Mouse (Mus musculus) forebrain, embryonic 13.5 days (tissue): ENCODE data around the gene Nmnat1. TPM values are rescaled to one million over a fixed set of nuclear protein-coding genes. Genes with fewer than 3 reads are reported as not detected.

Source experiments
- ATAC-seq: fragments of 200-750 bp; cut with Nextera tagmentation; 2 replicates; pipeline ENCODE4 v1.8.0; 2017
- H3K27ac ChIP-seq: fragments of 300-500 bp; sonication (generic); 2 replicates; pipeline ENCODE4 v1.5.1; 2015; ENCODE audit warnings: inconsistent platforms, mild to moderate bottlenecking, moderate library complexity
- H3K27me3 ChIP-seq: fragments of 300-500 bp; sonication (generic); 2 replicates; pipeline ENCODE4 v1.6.1; 2015; ENCODE audit warnings: mild to moderate bottlenecking, inconsistent platforms
- H3K36me3 ChIP-seq: fragments of 300-500 bp; sonication (generic); 2 replicates; pipeline ENCODE4 v1.6.1; 2015; ENCODE audit warnings: mild to moderate bottlenecking, inconsistent platforms; ENCODE audit not compliant: poor library complexity, severe bottlenecking
- H3K4me1 ChIP-seq: fragments of 300-500 bp; sonication (generic); 2 replicates; pipeline ENCODE4 v1.6.1; 2015; ENCODE audit warnings: inconsistent platforms
- H3K4me2 ChIP-seq: fragments of 300-500 bp; sonication (generic); 2 replicates; pipeline ENCODE4 v1.6.1; 2015; ENCODE audit warnings: inconsistent platforms, mild to moderate bottlenecking, moderate library complexity
- H3K4me3 ChIP-seq: fragments of 300-500 bp; sonication (generic); 2 replicates; pipeline ENCODE4 v1.5.1; 2015; ENCODE audit warnings: mild to moderate bottlenecking, inconsistent platforms
- H3K9ac ChIP-seq: fragments of 300-500 bp; sonication (generic); 2 replicates; pipeline ENCODE4 v1.6.1; 2015; ENCODE audit warnings: mild to moderate bottlenecking, inconsistent platforms
- H3K9me3 ChIP-seq: fragments of 300-500 bp; sonication (generic); replicated peaks from 2 replicates; pipeline ENCODE4 v1.6.1; 2016; ENCODE audit warnings: inconsistent platforms
- WGBS: fragments of 180-500 bp; shearing (Covaris S2); methylation state at CpG from one replicate; pipeline ENCODE4 v1.1.7; 2015; 5-methylcytosine and 5-hydroxymethylcytosine counted together
- polyA plus RNA-seq: library from polyadenylated mRNA; unstranded; fragments of >200 nt; fragmentation: Nextera tagmentation; extraction: Ambion mirVana; gene quantifications from 2 replicates; pipeline ENCODE4 v1.2.1, GENCODE M21; 2015

Nmnat1 gene
- polyA plus RNA-seq, 1 experiment from 2014 or later: 15.7 TPM

GRCm38 (mm10) chr4:149429592-149429991 is 55.4 kb downstream of the Nmnat1 start:
- no peak overlapping the region for H3K4me3 ChIP-seq
- H3K4me1 ChIP-seq: peaks cover 8% of the 10 kb centered on the region
- no peak overlapping the region for H3K9ac ChIP-seq
- no peaks in the 10 kb centered on the region for H3K36me3 ChIP-seq
- no peaks in the 10 kb centered on the region for H3K27me3 ChIP-seq
- H3K27ac ChIP-seq: no peak overlapping the region
- 86% methylated on average over 5 of the region's 5 CpGs for WGBS
- no peak for ATAC-seq
- no peaks in the 10 kb centered on the region for H3K9me3 ChIP-seq
- no peak overlapping the region for H3K4me2 ChIP-seq

GRCm38 (mm10) chr4:149426325-149427199 is 58.4 kb downstream of the Nmnat1 start, which contains the start of gene Ube4b:
Gene Ube4b (minus strand): TSS chr4:149426749.
- Histone ChIP-seq H3K4me1 (peaks cover 25% of the 10 kb centered on the region), H3K36me3 (no peaks in the 10 kb centered on the region), H3K4me3 (peak within 1 kb of the TSS; percentile 96), H3K27ac (peak within 1 kb of the TSS; percentile 99), H3K9me3 (no peaks in the 10 kb centered on the region), H3K4me2 (peak within 1 kb of the TSS; percentile 79), H3K9ac (peak within 1 kb of the TSS; percentile 95), H3K27me3 (no peaks in the 10 kb centered on the region)
- ATAC-seq: peak; percentile 95
- WGBS: under 1% methylated on average over 45 of the region's 50 CpGs

GRCm38 (mm10) chr4:149425801-149426292 is 59.2 kb downstream of the Nmnat1 start:
- H3K27me3 ChIP-seq: no peaks in the 10 kb centered on the region
- H3K9me3 ChIP-seq: no peaks in the 10 kb centered on the region
- H3K9ac ChIP-seq: peak overlapping the region; percentile 95
- H3K36me3 ChIP-seq: no peaks in the 10 kb centered on the region
- H3K27ac ChIP-seq: peak overlapping the region; percentile 99
- under 1% methylated on average over 35 of the region's 35 CpGs for WGBS
- H3K4me3 ChIP-seq: peak overlapping the region; percentile 96
- peak overlapping the region; percentile 79 for H3K4me2 ChIP-seq
- ATAC-seq: peak; percentile 17
- H3K4me1 ChIP-seq: peaks cover 31% of the 10 kb centered on the region

- H3K27ac ChIP-seq: no peak overlapping the region
- H3K36me3 ChIP-seq: no peaks in the 10 kb centered on the region
- peaks cover 36% of the 10 kb centered on the region for H3K4me1 ChIP-seq
- under 1% methylated on average over 9 of the region's 9 CpGs for WGBS
- H3K9ac ChIP-seq: peak overlapping the region; percentile 95
- no peak for ATAC-seq
- no peaks in the 10 kb centered on the region for H3K9me3 ChIP-seq
- H3K4me2 ChIP-seq: peak overlapping the region; percentile 79
- H3K4me3 ChIP-seq: peak overlapping the region; percentile 96
- H3K27me3 ChIP-seq: no peaks in the 10 kb centered on the region
Observed at GRCm38 (mm10) chr4:149424755-149425154, 60.2 kb downstream of the Nmnat1 start.

GRCm38 (mm10) chr4:149417854-149418365 is 67.1 kb downstream of the Nmnat1 start:
- Histone ChIP-seq H3K4me1 (peaks cover 51% of the 10 kb centered on the region), H3K27ac (no peak overlapping the region), H3K9me3 (no peaks in the 10 kb centered on the region), H3K36me3 (no peaks in the 10 kb centered on the region), H3K27me3 (no peaks in the 10 kb centered on the region), H3K4me2 (no peak overlapping the region), H3K9ac (no peak overlapping the region), H3K4me3 (no peak overlapping the region)
- WGBS: 86% methylated on average over 5 of the region's 5 CpGs
- no peak for ATAC-seq

Other genes with a start within 250 kb of the Nmnat1 start
- 136 TPM in 2 replicates for gene Kif1b, start 177.5 kb downstream of the Nmnat1 start, polyA plus RNA-seq
- gene Ube4b, start 58.5 kb downstream of the Nmnat1 start, polyA plus RNA-seq: 47.4 and 53.0 TPM in 2 replicates
- not detected in 2 replicates for gene Rbp7, start 30.2 kb downstream of the Nmnat1 start, polyA plus RNA-seq
- gene Tmem274, start 7.8 kb downstream of the Nmnat1 start, polyA plus RNA-seq: 0.28 and 0.62 TPM in 2 replicates
- gene Lzic, start within 50 bp of the Nmnat1 start, polyA plus RNA-seq: 50.3 and 59.4 TPM in 2 replicates
- 80.2 and 81.2 TPM in 2 replicates for gene Ctnnbip1, start 33.0 kb upstream of the Nmnat1 start, polyA plus RNA-seq
- gene Clstn1, start 101.3 kb upstream of the Nmnat1 start, polyA plus RNA-seq: 22.7 and 26.0 TPM in 2 replicates
- gene Pik3cd, start 217.4 kb upstream of the Nmnat1 start, polyA plus RNA-seq: 8.0 and 9.0 TPM in 2 replicates